Mouse (Mus musculus) mouse trophoblast stem cell (cell line): ENCODE results near the gene Pus7l.

Experiments used
- in situ Hi-C, 2 experiments: fragments of 300-500 bp; cut with MseI, MboI; formaldehyde crosslinking; loops; 2 replicates in 1 of 2; 3 replicates in 1 of 2; pipeline ENCODE4 v1.15.1; 2025

Pus7l gene

GRCm38 (mm10) chr15:94477287-94477686 lies 66.1 kb downstream of the Pus7l start:
- in situ Hi-C loops = no loop called here

DNA sequence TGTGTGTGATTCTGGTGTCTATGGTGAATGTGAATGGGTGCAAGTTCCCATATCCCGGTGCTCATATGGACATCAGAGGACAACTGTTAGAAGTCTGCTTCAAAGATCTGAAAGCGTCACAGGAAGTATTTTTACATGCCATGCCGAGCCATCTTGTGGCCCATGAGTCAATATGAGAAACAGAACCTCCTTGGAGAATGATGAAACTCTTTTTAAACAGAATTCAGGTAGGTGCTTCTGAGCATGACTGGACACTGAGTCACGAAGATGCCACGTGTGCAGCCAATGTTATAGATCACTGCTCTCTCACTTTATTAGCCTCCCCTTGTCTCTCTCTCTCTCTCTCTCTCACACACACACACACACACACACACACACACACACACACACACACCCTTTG lies 67.4 kb downstream of the Pus7l start:
- in situ Hi-C loops = no loop called here
